Mouse (Mus musculus): Measurements from ENCODE around the gene Cyfip2.

The Cyfip2 gene

GRCm38 (mm10) chr11:46177246-46178043, 135.2 kb downstream of the Cyfip2 start:
- DNase-seq, result no peak

DNA sequence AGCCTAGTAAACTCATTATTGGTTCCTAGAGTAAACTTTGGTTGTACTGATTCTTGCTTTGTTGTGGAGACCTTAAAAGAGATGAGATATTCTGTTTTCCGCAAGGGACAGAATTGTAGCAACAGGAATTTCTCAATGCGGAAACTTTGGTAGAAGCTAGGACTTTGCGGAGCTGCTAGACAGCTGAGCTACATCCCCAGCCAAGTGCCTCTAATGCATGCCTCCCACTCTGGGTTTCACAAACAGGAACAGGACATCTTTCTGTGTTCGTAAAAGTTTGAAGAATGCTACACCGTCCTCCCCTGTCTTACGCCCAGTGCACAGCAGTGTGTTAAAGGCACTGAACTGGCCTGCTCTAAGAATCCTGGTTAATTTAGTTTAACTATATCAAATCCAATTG, 136.5 kb downstream of the Cyfip2 start:
- DNase-seq, result no peak

GRCm38 (mm10) chr11:46172128-46172527, 140.5 kb downstream of the Cyfip2 start:
- no peak for DNase-seq

GRCm38 (mm10) chr11:46169908-46170307, 142.8 kb downstream of the Cyfip2 start:
- DNase-seq, result no peak

DNA sequence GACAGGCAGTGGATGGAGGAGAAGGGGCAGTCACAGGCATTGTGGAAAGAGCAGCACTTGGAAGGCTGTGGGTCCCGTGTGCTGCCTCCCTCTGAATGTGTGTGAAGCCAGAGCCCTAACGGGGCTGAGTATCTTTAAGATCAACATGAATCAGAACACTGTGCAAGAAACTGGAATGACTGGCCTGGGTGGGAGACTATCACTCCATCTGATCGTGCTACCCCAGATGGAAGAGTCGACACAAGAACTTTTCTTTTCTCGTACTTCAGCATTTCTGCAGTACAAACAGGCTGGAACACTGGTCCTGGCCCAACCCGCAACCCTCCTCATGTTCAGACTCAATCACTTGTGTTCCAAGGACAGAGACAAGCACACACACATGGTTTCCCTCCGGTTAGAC, 144.2 kb downstream of the Cyfip2 start:
- DNase-seq, result no peak

DNA sequence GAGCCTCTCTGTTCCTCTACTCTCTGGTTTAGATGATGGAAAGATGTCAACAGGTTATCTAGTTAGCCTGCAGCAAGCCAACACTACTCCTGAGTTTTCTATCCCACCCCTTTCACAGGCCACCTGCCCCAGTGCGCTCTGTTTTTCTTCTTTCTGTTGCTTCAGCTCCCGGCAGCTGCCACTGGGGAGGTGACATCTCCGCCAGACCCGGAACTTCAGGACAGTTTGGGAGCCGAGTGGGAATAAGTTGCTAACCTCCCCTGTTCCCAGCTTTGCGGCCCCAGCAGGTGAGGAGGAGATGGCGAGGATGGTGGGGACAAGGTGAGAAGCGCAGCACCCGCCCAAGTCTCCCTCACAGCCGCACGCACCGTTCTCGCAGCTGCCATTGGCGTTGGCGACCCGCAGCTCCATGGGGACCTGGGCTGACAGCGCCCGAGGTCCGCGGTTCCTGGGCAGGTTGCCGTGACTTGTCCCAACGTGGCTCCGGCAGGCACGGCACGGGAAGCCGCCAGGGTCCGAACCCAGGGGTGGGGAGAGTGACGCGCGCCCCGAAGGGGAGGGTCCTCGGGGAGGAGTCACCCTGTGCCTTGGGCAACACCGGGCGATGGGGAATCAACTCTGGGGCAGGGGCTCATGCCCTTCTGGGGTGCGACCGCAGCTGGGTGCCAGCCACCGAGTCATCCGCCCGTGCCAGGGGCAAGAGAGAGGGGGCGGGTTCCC, 146.6 kb downstream of the Cyfip2 start, which contains the start of gene Nipal4:
Gene Nipal4, minus strand, starts transcription at position 643 of the 720 bp plus-strand sequence.
- DNase-seq, result no peak

GRCm38 (mm10) chr11:46157462-46157861, 155.2 kb downstream of the Cyfip2 start:
- DNase-seq, result no peak

DNA sequence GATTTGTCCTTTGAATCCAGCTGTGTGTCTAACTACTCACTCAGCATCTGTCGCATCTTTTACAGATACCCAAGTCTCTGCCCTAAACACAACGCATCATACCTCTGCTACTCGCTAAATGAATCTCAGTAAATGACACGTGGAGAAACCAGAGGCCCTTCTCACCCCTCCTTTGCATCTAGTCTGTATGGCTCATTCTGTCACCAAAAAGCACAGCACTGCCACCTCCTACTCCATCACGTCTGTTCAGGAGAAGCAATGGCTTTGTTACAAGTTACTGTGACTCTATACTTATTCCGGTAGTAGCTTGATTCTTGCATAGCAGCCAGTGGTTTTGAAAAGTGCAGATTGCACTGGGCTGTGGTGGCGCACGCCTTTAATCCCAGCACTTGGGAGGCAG, 155.7 kb downstream of the Cyfip2 start:
- no peak for DNase-seq

DNA sequence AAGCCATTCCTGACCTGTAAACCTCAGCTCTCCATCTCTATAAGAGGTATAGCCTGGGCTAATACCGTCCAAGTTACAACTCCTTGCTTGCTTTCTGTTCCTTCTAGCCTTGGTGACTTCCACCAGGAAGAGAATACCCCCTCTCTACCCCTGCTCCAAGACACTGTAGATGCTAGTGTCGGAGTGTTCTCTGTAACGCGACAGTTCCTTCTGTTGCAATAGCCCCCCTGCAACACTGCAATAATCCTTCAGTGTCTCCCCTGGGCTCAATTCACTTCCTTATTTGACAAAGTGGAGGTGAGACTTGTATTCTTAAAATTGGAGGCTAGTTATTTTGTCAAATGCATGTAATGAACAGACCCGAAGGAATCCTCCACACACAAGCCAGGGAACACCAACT, 166.0 kb downstream of the Cyfip2 start:
- DNase-seq, result no peak

- no peak for DNase-seq
Observed at GRCm38 (mm10) chr11:46145163-46145875, 167.3 kb downstream of the Cyfip2 start.
